In genomic region chr8:37006962-37007667, GRCm38 (mm10) we compare ENCODE assay signal across 22 mouse cellular contexts. TPM values are rescaled to one million over a fixed set of nuclear protein-coding genes. Genes with fewer than 3 reads are reported as not detected.
A peak's percentile ranks its signal among the peaks of the same experiment; 100 is the strongest.
DNase-seq lines count a peak whose midpoint lies in the region; ATAC-seq lines count a peak whose summit lies in the region.
"Had no signal": no experiment of that assay in that cellular context is flagged by ENCODE, and none has a peak within 500 bp of the region (broad histone marks: within the 10 kb centered on the region; RNA-seq: fewer than 3 reads in every experiment).

No protein-coding gene starts in this region.

- peak; percentile 10 for DNase-seq in gastrocnemius, postnatal 10 days
- no peak for DNase-seq in gastrocnemius, postnatal 25 days
- peak; percentile 24 for DNase-seq in midbrain, embryonic 14.5 days
- no peak for DNase-seq in midbrain, embryonic 10.5 days (ENCODE audit: low spot score)
- peak; percentile 82 for DNase-seq in fat pad, adult 2 months (ENCODE audit: extremely low read depth, low read depth, low spot score)
- DNase-seq in retina, embryonic 14.5 days (ENCODE audit: low spot score) = no peak
- DNase-seq in embryo, embryonic 11 days = no peak
- DNase-seq: adrenal gland, postnatal 14 days; cerebellum, adult 2 months; gastrocnemius, adult 2 months; heart, adult 18-20 months; heart, postnatal 36 days; kidney, postnatal 36 days; right cerebral cortex, postnatal 25 days; thymus, postnatal 4 days had no signal

- H3K36me3 ChIP-seq in midbrain, embryonic 14.5 days (ENCODE audit: control insufficient read depth, insufficient read depth, low read length) = no peaks in the 10 kb centered on the region
- no peaks in the 10 kb centered on the region for H3K36me3 ChIP-seq in midbrain, embryonic 10.5 days
- H3K36me3 ChIP-seq: embryonic facial prominence, embryonic 12.5 days; lung, embryonic 15.5 days; midbrain, embryonic 12.5 days had no signal

- no peaks in the 10 kb centered on the region for H3K4me1 ChIP-seq in midbrain, embryonic 14.5 days (ENCODE audit: control insufficient read depth, insufficient read depth, low read length)
- no peaks in the 10 kb centered on the region for H3K4me1 ChIP-seq in midbrain, embryonic 10.5 days
- H3K4me1 ChIP-seq: embryonic facial prominence, embryonic 12.5 days; midbrain, embryonic 12.5 days had no signal

- no peak for ATAC-seq in midbrain, embryonic 14.5 days (ENCODE audit: low FRiP score, low TSS enrichment)
- ATAC-seq: activated CD4-positive, CD25-positive, alpha-beta regulatory T cell, adult 4 months; intestine, embryonic 16.5 days had no signal

- no peak overlapping the region for H3K27ac ChIP-seq in midbrain, embryonic 14.5 days (replicated peaks; ENCODE audit: low read depth, low read length)
- no peak overlapping the region for H3K27ac ChIP-seq in midbrain, embryonic 10.5 days (replicated peaks)
- H3K27ac ChIP-seq: embryonic facial prominence, embryonic 12.5 days; gastrocnemius, adult 2 months; liver, embryonic 14.5 days; lung, embryonic 15.5 days; macrophage; midbrain, embryonic 12.5 days had no signal

- 55% methylated on average over 3 of the region's 3 CpGs for WGBS in midbrain, embryonic 14.5 days
- WGBS in midbrain, embryonic 10.5 days = 85% methylated on average over 3 of the region's 3 CpGs

- H3K9me3 ChIP-seq in midbrain, embryonic 14.5 days (ENCODE audit: control insufficient read depth, low read length) = no peaks in the 10 kb centered on the region
- no peaks in the 10 kb centered on the region for H3K9me3 ChIP-seq in midbrain, embryonic 10.5 days (replicated peaks)
- H3K9me3 ChIP-seq: embryonic facial prominence, embryonic 12.5 days; lung, embryonic 15.5 days; midbrain, embryonic 12.5 days had no signal

- no peak overlapping the region for H3K9ac ChIP-seq in midbrain, embryonic 14.5 days (replicated peaks; ENCODE audit: low read length)
- H3K9ac ChIP-seq: embryonic facial prominence, embryonic 12.5 days; liver, embryonic 14.5 days; lung, embryonic 15.5 days; midbrain, embryonic 12.5 days had no signal

- no peaks in the 10 kb centered on the region for H3K27me3 ChIP-seq in midbrain, embryonic 14.5 days (ENCODE audit: control insufficient read depth, insufficient read depth, low read length)
- no peaks in the 10 kb centered on the region for H3K27me3 ChIP-seq in midbrain, embryonic 10.5 days (ENCODE audit: low read depth, poor library complexity, severe bottlenecking)
- H3K27me3 ChIP-seq: embryonic facial prominence, embryonic 12.5 days; lung, embryonic 15.5 days; midbrain, embryonic 12.5 days had no signal

- no peak overlapping the region for H3K4me3 ChIP-seq in midbrain, embryonic 14.5 days (replicated peaks; ENCODE audit: low read depth, low read length)
- H3K4me3 ChIP-seq in midbrain, embryonic 10.5 days = no peak overlapping the region
- H3K4me3 ChIP-seq: embryonic facial prominence, embryonic 12.5 days; gastrocnemius, adult 2 months; lung, embryonic 15.5 days; midbrain, embryonic 12.5 days had no signal

- H3K4me2 ChIP-seq in midbrain, embryonic 14.5 days (ENCODE audit: low read length) = no peak overlapping the region
- H3K4me2 ChIP-seq: embryonic facial prominence, embryonic 12.5 days; lung, embryonic 15.5 days; midbrain, embryonic 12.5 days had no signal

RNA-seq across cellular contexts. Expression of gene AI429214, which starts 13.7 kb away (rescaled TPM):
- total RNA-seq in gastrocnemius, postnatal 10 days (2021) = under 1 TPM; 0.47 to 0.52 TPM
- under 1 TPM; 0.36 to 0.48 TPM for total RNA-seq in gastrocnemius, postnatal 25 days (2021)
- polyA plus RNA-seq in midbrain, embryonic 14.5 days (2014; fragmentation: Nextera tagmentation; extraction: Ambion mirVana) = 0.22 and 0.46 TPM in 2 replicates
- 0.10 and 0.22 TPM in 2 replicates for polyA plus RNA-seq in midbrain, embryonic 10.5 days (2016; fragmentation: Nextera tagmentation; extraction: Ambion mirVana)

Comparison
In these comparisons a context has a peak if more than half of its experiments do, and no peak if none do; other contexts are left out.
1. DNase-seq: peak in gastrocnemius, postnatal 10 days (single experiment), midbrain, embryonic 14.5 days (single experiment) and fat pad, adult 2 months (single experiment); none in gastrocnemius, postnatal 25 days (single experiment), midbrain, embryonic 10.5 days (single experiment), retina, embryonic 14.5 days (single experiment) and embryo, embryonic 11 days (single experiment).